ENCODE assay signal across 25 mouse cellular contexts in the genomic region with DNA sequence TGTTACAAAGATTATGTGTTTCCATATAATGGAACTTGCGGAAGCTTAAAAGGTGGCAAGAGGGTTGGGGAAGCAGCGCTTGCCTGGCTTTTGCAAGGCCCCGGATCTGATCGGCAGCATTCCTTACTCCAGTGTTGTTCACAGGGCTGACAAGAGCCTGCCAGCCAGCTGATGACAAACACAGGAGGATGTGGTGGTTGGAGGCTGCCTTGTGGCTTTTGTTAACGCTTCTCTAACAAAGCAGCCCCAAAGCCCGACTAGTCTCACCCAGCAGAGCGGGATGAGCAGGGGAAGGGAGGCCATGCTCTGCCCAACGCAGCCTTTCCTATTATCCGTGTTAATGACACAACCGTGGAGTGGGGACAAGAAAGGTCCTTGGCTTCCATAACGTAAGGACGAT.
A peak's percentile ranks its signal among the peaks of the same experiment; 100 is the strongest.
DNase-seq lines count a peak whose midpoint lies in the region; ATAC-seq and TF ChIP-seq lines count a peak whose summit lies in the region.
"Had no signal": no experiment of that assay in that cellular context is flagged by ENCODE, and none has a peak within 500 bp of the region (broad histone marks: within the 10 kb centered on the region; RNA-seq: fewer than 3 reads in every experiment).

No protein-coding gene starts in this region.

- DNase-seq in heart, adult 8-10 months (ENCODE audit: low spot score): no peak
- DNase-seq in T-cell, adult 2 months (ENCODE audit: low spot score): peak; percentile 36
- DNase-seq in thymus, adult 2 months: peak; percentile 24
- DNase-seq: adrenal gland, adult 2 months; B cell, adult 2 months; cerebellum, adult 18-20 months; cerebellum, postnatal 14 days; forebrain, postnatal 0 days; kidney, adult 9 months; kidney, postnatal 36 days; layer of hippocampus, postnatal 36 days; lung, adult 18-20 months; lung, postnatal 14 days; spleen, adult 18-20 months had no signal

- peaks cover 25% of the 10 kb centered on the region for H3K4me1 ChIP-seq in heart, embryonic 12.5 days (replicated peaks)
- peaks cover 30% of the 10 kb centered on the region for H3K4me1 ChIP-seq in thymus, adult 2 months (replicated peaks; ENCODE audit: control insufficient read depth, insufficient read depth, low read length)
- no peaks in the 10 kb centered on the region for H3K4me1 ChIP-seq in midbrain, embryonic 16.5 days (ENCODE audit: control insufficient read depth, insufficient read depth, low read length)
- H3K4me1 ChIP-seq: embryonic facial prominence, embryonic 12.5 days; midbrain, embryonic 12.5 days had no signal

- no peak overlapping the region for H3K9ac ChIP-seq in heart, embryonic 12.5 days
- H3K9ac ChIP-seq in midbrain, embryonic 16.5 days (ENCODE audit: low read depth, low read length): no peak overlapping the region
- H3K9ac ChIP-seq: embryonic facial prominence, embryonic 12.5 days; forebrain, postnatal 0 days; limb, embryonic 13.5 days; liver, embryonic 12.5 days; midbrain, embryonic 12.5 days had no signal

- H3K27ac ChIP-seq in heart, embryonic 12.5 days (ENCODE audit: poor library complexity, severe bottlenecking): peak overlapping the region; percentile 47; the same call in 1 of the 2 replicates
- no peak overlapping the region for H3K27ac ChIP-seq in thymus, adult 2 months (ENCODE audit: control insufficient read depth, insufficient read depth, low read length)
- no peak overlapping the region for H3K27ac ChIP-seq in midbrain, embryonic 16.5 days (ENCODE audit: low read length)
- H3K27ac ChIP-seq: embryonic facial prominence, embryonic 12.5 days; hindbrain, embryonic 10.5 days; limb, embryonic 13.5 days; liver, embryonic 12.5 days; midbrain, embryonic 12.5 days had no signal

- H3K4me3 ChIP-seq in heart, embryonic 12.5 days: no peak overlapping the region
- no peak overlapping the region for H3K4me3 ChIP-seq in thymus, adult 2 months (ENCODE audit: control insufficient read depth, insufficient read depth, low read length)
- H3K4me3 ChIP-seq in midbrain, embryonic 16.5 days (ENCODE audit: low read depth, low read length): no peak overlapping the region
- H3K4me3 ChIP-seq: embryonic facial prominence, embryonic 12.5 days; hindbrain, embryonic 10.5 days; limb, embryonic 13.5 days; liver, embryonic 12.5 days; midbrain, embryonic 12.5 days had no signal

- no peak overlapping the region for H3K4me2 ChIP-seq in heart, embryonic 12.5 days
- no peak overlapping the region for H3K4me2 ChIP-seq in midbrain, embryonic 16.5 days (ENCODE audit: low read length)
- H3K4me2 ChIP-seq: embryonic facial prominence, embryonic 12.5 days; limb, embryonic 13.5 days; liver, embryonic 12.5 days; midbrain, embryonic 12.5 days had no signal

- no peaks in the 10 kb centered on the region for H3K9me3 ChIP-seq in heart, embryonic 12.5 days (replicated peaks)
- no peaks in the 10 kb centered on the region for H3K9me3 ChIP-seq in midbrain, embryonic 16.5 days (replicated peaks; ENCODE audit: control insufficient read depth, low read length, poor library complexity, severe bottlenecking)
- H3K9me3 ChIP-seq: embryonic facial prominence, embryonic 12.5 days; hindbrain, embryonic 10.5 days; limb, embryonic 13.5 days; liver, embryonic 12.5 days; midbrain, embryonic 12.5 days had no signal

- no peak for ATAC-seq in heart, embryonic 12.5 days (ENCODE audit: insufficient number of reproducible peaks, low FRiP score)
- no peak for ATAC-seq in megakaryocyte, adult 5-6 weeks (ENCODE audit: poor library complexity, severe bottlenecking)
- no peak for ATAC-seq in activated CD4-positive, CD25-positive, alpha-beta regulatory T cell, adult 4 months
- ATAC-seq in midbrain, embryonic 16.5 days: no peak
- ATAC-seq: forebrain, postnatal 0 days; hindbrain, embryonic 16.5 days; intestine, embryonic 16.5 days; liver, embryonic 12.5 days had no signal

- no peaks in the 10 kb centered on the region for H3K27me3 ChIP-seq in heart, embryonic 12.5 days (replicated peaks)
- no peaks in the 10 kb centered on the region for H3K27me3 ChIP-seq in thymus, adult 2 months (ENCODE audit: control insufficient read depth, insufficient read depth, low read length)
- H3K27me3 ChIP-seq in midbrain, embryonic 16.5 days (ENCODE audit: control insufficient read depth, insufficient read depth, low read depth, low read length): no peaks in the 10 kb centered on the region
- H3K27me3 ChIP-seq: embryonic facial prominence, embryonic 12.5 days; limb, embryonic 13.5 days; liver, embryonic 12.5 days; midbrain, embryonic 12.5 days had no signal

- TF ChIP-seq POLR2A in thymus, adult 2 months (IDR thresholded peaks at IDR 0.05; ENCODE audit: control insufficient read depth, extremely low read depth, insufficient read depth, low read length, poor library complexity): 0 out of 2 replicates have a peak, but pooled peaks have one; percentile 31

- WGBS in heart, embryonic 12.5 days: 62% methylated on average over 12 of the region's 12 CpGs
- 41% methylated on average over 12 of the region's 12 CpGs for WGBS in thymus, adult 2 months
- WGBS in midbrain, embryonic 16.5 days: 68% methylated on average over 12 of the region's 12 CpGs

- no peak for TF ChIP-seq CTCF in thymus, adult 2 months (IDR thresholded peaks at IDR 0.05; ENCODE audit: borderline replicate concordance, control insufficient read depth, extremely low read depth, insufficient read depth, low read length, poor library complexity)

- H3K36me3 ChIP-seq in heart, embryonic 12.5 days: peaks cover 41% of the 10 kb centered on the region
- no peaks in the 10 kb centered on the region for H3K36me3 ChIP-seq in thymus, adult 2 months (ENCODE audit: control insufficient read depth, insufficient read depth, low read length)
- H3K36me3 ChIP-seq in midbrain, embryonic 16.5 days (ENCODE audit: control insufficient read depth, insufficient read depth, low read length): no peaks in the 10 kb centered on the region
- H3K36me3 ChIP-seq: embryonic facial prominence, embryonic 12.5 days; limb, embryonic 13.5 days had no signal
